Mouse (Mus musculus) left cerebral cortex, adult 2 months (tissue): ENCODE data around the gene Tfrc. TPM values are rescaled to one million over a fixed set of nuclear protein-coding genes. Genes with fewer than 3 reads are reported as not detected.

Experiments used
- DNase-seq, 2 experiments: peaks; one replicate each; pipeline ENCODE4 v3.0.0; 2021 to 2022; ENCODE audit warnings: low spot score in 2 of 2, mixed read lengths in 1 of 2; ENCODE audit errors: extremely low spot score in 1 of 2
- H3K27ac ChIP-seq: fragments of 200-600 bp; 2 replicates; pipeline ENCODE4 v1.8.1; 2022
- H3K4me3 ChIP-seq: fragments of 200-600 bp; 2 replicates; pipeline ENCODE4 v1.8.1; 2022
- CTCF ChIP-seq: fragments of 200-600 bp; IDR thresholded peaks from 2 replicates; pipeline ENCODE4 v1.8.1; 2022; ENCODE audit warnings: antibody characterized with exemption, mild to moderate bottlenecking, moderate library complexity
- intact Hi-C: fragments of 180-260 bp; cut with DNase I; formaldehyde crosslinking; loops from one replicate; pipeline ENCODE4 v1.15.1; 2025
- total RNA-seq, 2 experiments: library from RNA; stranded (reverse); gene quantifications; 2 replicates each; pipeline ENCODE4 v1.2.3; 2021

Tfrc gene
- total RNA-seq, 2 experiments from 2014 or later, result 68.3 to 85.0 TPM

- Histone ChIP-seq H3K27ac (peak overlapping the region; percentile 45; the same call in 1 of the 2 replicates), H3K4me3 (no peak overlapping the region)
- peak in 1 of 2 experiments; percentile 15 for DNase-seq
- intact Hi-C loops, result no loop called here
- TF ChIP-seq CTCF, result no peak
Observed at GRCm38 (mm10) chr16:32665851-32666665, 57.3 kb downstream of the Tfrc start.

DNA sequence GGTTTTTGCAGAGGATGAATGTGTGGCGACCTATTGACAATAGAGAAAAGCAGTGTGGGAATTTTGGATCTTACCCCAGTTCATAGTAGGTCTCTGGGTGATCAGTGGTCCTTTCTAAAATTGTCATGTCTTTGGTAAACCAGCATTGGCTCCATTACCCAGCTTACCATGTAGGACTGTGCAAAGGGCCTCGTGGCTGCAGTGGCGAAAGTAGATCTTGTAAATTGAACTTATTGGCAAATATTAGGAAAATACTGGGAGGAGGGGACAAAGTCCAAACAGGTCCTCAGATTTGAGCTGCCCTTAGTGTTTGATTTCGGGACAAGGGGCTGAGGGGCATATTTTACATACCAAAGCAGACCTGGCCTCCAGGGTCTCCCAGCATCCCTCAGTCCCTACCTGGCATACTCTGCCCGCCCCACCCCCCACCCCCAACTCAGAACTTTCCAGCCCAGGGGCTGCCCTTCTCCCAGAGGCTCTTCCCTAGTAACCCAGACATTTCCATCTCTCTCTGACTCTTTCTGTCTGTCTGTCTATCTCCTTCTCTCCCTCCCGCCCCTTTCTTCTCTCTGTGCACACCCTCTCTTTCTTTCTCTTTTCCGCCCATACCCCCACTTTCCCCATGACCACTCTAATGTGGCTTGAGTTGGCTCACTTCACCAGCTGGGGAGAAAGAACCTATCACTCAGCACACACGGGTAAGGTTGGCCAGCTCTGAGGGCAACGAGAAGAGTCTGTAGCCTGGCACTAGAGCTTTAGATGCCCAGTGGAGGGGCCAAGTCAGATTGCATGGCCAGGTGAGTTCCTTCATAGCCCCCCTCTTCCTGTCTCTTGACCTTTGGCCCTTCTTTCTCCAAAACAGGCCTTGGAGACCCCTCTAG lies 58.2 kb downstream of the Tfrc start:
- TF ChIP-seq CTCF, result no peak
- DNase-seq, result no peak
- intact Hi-C loops, result no loop called here
- H3K4me3 ChIP-seq, result no peak overlapping the region
- no peak overlapping the region for H3K27ac ChIP-seq

DNA sequence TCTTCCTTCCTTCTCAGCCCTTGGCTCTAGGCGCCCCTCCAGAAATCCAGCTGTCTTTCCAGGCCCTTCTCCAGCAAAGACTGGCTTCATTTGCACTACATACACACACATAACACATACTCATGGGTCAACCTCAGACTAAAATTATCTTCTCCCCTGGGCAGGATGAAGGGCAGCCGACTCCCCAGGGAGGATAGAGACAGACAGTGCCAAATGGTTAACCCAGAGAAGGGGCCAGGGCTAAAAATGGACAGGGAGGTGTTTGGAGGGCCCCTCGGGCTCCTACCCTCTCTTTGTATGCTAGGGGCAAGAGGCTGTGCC lies 58.8 kb downstream of the Tfrc start:
- H3K4me3 ChIP-seq, result no peak overlapping the region
- no peak overlapping the region for H3K27ac ChIP-seq
- no peak for TF ChIP-seq CTCF
- DNase-seq, result no peak
- intact Hi-C loops, result no loop called here

GRCm38 (mm10) chr16:32668030-32668429 lies 59.3 kb downstream of the Tfrc start:
- Histone ChIP-seq H3K4me3 (no peak overlapping the region), H3K27ac (no peak overlapping the region)
- TF ChIP-seq CTCF, result no peak

GRCm38 (mm10) chr16:32668472-32668871 lies 59.8 kb downstream of the Tfrc start:
- Histone ChIP-seq H3K27ac (no peak overlapping the region), H3K4me3 (no peak overlapping the region)
- DNase-seq, result no peak
- peak; percentile 33; the same call in 1 of the 2 replicates for TF ChIP-seq CTCF
- intact Hi-C loops, result no loop called here

More at GRCm38 (mm10) chr16:32668030-32668429, 59.3 kb downstream of the Tfrc start:
- intact Hi-C loops, result no loop called here
- no peak for DNase-seq

DNA sequence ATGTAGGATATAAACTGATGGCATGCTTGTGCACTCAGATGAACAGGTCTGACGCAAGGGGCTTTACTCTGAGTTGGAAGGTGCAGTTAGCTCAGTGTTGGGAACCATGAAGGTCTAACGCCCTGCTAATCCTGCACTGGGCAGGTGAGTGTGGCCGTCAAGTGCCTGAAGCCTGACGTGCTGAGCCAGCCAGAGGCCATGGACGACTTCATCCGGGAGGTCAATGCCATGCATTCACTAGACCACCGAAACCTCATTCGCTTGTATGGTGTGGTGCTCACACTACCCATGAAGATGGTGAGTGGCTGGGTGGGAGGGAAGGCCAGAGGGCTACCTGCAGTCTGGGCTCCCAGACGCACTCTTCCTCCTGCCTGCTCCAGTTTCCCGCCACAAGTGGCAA lies 60.5 kb downstream of the Tfrc start:
- Histone ChIP-seq H3K27ac (no peak overlapping the region), H3K4me3 (no peak overlapping the region)
- intact Hi-C loops, result no loop called here
- TF ChIP-seq CTCF, result no peak
- DNase-seq, result no peak

DNA sequence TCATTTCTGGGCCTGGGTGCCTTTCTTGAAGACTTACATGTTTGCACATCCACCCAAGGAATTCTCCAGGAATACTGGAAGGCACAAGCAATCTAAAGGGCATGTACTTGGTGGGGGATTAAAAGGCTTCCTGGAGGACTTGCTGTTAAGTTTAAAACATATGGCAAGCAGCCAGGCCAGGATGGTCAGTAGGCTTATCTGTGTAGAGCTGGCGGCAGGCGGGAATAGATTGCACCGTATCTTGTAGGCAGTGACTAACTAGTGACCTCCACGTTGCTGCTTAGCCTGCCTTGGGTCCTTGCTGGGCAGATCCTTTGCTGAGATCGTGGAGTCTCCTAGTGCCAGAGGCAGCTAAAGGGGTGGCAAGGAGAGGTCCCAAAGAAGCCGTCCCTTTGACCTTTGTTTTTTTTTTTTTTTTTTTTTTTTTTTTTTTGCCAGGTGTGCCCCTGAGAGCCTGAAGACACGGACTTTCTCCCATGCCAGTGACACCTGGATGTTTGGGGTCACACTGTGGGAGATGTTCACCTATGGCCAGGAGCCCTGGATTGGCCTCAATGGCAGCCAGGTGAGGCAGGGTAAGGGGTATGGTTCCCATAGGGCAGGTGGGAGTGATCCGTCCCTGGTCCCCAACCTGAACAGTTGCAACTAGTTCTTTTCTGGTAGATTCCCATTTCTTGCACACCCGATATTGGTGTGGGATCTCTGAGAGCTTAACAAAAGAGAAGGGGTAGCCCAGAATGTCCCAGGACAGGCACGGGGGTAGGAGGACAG lies 61.8 kb downstream of the Tfrc start:
- intact Hi-C loops, result no loop called here
- Histone ChIP-seq H3K27ac (no peak overlapping the region), H3K4me3 (no peak overlapping the region)
- no peak for DNase-seq
- TF ChIP-seq CTCF, result no peak

DNA sequence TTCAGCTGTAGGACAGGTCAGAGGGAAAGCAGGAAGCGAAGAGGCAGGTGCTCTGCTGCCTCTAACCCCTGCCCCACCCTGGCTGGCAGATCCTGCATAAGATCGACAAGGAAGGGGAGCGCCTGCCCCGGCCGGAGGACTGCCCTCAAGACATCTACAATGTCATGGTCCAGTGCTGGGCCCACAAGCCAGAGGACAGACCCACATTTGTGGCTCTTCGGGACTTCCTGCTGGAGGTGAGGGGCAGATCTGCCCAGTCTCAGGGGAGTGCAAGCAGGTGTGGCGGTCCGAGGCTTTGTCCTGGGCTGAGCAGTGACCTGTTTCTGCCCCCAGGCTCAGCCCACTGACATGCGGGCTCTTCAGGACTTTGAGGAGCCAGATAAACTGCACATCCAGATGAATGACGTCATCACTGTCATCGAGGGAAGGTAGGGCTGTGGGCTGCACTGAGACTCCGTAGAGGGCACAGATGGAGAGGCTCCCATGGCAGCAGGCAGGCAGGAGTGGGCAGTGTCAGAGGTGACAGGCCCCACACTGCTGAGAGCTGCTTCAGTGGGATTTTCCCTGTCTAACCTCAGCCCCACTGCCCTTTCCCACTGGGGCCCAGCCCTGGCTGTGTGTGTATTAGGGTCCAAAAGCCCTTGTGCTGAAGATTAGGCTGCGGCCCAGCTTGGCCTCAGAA lies 62.6 kb downstream of the Tfrc start:
- intact Hi-C loops, result no loop called here
- TF ChIP-seq CTCF, result no peak
- Histone ChIP-seq H3K27ac (no peak overlapping the region), H3K4me3 (no peak overlapping the region)
- no peak for DNase-seq

DNA sequence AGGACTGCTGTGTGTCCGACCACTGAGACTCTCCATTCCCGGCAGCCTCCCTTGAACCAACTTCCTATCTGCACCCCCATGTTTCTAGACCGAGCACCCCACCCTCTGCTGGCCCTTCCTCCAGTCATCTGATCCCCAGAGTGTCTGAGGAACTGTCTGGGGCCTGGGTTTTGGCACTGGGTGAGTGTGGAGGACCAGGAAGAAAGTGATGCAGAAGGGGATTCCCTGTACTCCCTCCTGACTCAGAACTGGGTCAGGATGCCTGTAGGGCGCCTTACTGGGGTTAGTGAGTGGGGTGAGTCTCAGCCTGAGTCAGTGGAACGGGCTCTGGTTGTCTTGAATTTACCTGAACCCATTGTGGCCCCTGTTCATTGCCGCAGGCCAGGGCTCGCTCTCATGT lies 63.5 kb downstream of the Tfrc start:
- DNase-seq, result no peak
- no peak for TF ChIP-seq CTCF
- peak overlapping the region; percentile 48 for H3K27ac ChIP-seq
- intact Hi-C loops, result no loop called here
- no peak overlapping the region for H3K4me3 ChIP-seq

GRCm38 (mm10) chr16:32672861-32673560 lies 64.3 kb downstream of the Tfrc start:
- Histone ChIP-seq H3K4me3 (no peak overlapping the region), H3K27ac (peak overlapping the region; percentile 48)
- DNase-seq, result no peak
- intact Hi-C loops, result no loop called here
- TF ChIP-seq CTCF, result no peak
